Mouse (Mus musculus): ENCODE data around the gene Batf.

DNA sequence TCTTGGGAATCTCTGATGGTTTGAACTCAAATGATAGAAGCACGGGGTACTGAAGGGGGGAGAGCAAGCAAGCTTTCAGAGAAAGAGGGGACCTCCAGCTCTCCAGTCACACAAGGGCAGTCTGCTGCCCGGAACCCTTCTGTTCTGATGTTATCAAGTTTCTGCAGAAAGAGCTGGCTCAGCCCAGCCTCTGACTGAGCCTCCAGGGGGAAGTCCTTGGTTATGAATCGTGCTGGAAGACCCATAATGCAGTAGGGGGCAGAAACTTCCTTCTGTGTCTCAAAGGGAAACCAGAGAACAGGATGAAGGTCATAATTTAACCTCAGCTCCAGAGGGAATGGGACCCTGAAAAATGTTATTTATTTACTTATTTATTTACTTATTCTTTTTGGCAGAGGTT lies 16.4 kb upstream of the Batf start:
- no peak for TF ChIP-seq CTCF (IDR thresholded peaks at IDR 0.05; ENCODE audit: borderline replicate concordance, insufficient read depth, low read length)
- TF ChIP-seq POLR2A (IDR thresholded peaks at IDR 0.05; ENCODE audit: low read depth, low read length) = no peak
